Mouse (Mus musculus) ES-E14 (cell line): ENCODE data around the gene Plbd2.

Experiments
- HCFC1 ChIP-seq: IDR thresholded peaks from 2 replicates; pipeline ENCODE4 v1.6.1; 2012; ENCODE audit warnings: low read length, inconsistent platforms, borderline replicate concordance; ENCODE audit not compliant: insufficient read depth
- ZC3H11A ChIP-seq: IDR thresholded peaks from 2 replicates; pipeline ENCODE4 v1.6.1; 2012; ENCODE audit warnings: low read depth, mild to moderate bottlenecking, inconsistent platforms, low read length, borderline replicate concordance

GRCm38 (mm10) chr5:120481205-120481604 is 22.2 kb downstream of the Plbd2 start:
- no peak for TF ChIP-seq ZC3H11A
- TF ChIP-seq HCFC1, result no peak
